Mouse (Mus musculus): ENCODE data around the gene Crybb2.

Crybb2 gene

DNA sequence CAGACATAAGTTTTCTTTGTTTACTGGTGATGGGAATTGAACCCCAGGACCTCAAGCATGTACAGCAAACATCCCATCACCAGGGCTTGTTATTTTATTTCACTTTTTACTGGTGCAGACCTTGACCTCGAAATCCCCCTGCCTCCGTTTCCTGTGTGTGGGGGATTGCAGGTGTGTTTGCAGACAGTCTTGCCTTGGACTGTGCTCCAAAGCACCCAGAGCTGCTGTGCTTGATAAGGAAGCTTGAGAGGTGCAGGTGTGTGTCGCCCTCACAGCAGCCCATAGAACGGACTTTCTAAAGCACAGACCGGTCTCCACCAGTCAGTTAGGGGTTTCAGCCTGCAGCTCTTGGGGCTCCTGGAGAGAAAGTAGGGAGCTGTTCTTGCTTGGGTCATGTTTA lies 43.2 kb downstream of the Crybb2 start:
- DNase-seq = no peak

- DNase-seq = peak; percentile 55
Measured at GRCm38 (mm10) chr5:113024154-113024764, 45.7 kb downstream of the Crybb2 start.

DNA sequence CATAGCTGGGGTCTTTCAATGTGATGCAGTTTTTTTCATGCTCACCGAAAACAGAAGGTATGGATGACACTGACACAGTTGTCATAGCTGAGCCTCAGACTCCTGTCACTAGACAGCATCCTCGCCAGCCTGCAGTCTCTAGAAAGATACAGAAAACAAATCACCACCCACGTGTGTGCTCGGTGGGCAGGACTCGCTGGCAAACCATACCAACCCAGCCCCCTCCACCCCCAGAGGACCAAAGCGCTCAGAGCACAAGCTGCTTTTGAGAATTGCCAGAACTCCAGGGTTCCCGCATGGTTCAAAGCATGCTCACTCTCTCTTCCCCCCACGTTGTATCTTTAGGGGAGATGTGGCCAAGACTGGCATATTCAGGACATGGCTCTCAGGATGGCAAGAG lies 51.7 kb downstream of the Crybb2 start:
- DNase-seq = no peak

DNA sequence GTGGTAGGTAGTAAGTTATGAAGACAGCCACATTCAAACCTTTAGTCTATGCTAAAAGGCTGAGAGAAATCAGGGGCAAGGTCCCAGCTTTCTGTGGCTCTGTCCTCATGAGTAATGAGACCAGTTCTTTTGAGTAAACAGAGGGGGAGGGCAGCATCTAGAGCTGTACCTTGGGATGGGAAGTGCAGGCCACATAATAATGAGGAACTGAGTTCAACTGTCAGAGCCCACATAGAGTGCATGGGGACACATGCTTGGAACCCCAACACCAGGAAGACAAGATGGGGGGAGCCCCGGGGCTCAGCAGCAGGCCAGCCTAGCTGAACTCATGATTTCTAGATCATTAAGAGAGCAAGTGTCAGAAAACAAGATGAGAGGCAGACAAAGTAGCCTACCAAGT lies 52.9 kb downstream of the Crybb2 start:
- DNase-seq = no peak

GRCm38 (mm10) chr5:113015236-113016061 lies 54.5 kb downstream of the Crybb2 start, which contains the start of gene Grk3:
Gene Grk3 (minus strand): TSS chr5:113015791.
- peak; percentile 77 for DNase-seq

GRCm38 (mm10) chr5:113014808-113015235 lies 55.1 kb downstream of the Crybb2 start:
- peak; percentile 51 for DNase-seq

DNA sequence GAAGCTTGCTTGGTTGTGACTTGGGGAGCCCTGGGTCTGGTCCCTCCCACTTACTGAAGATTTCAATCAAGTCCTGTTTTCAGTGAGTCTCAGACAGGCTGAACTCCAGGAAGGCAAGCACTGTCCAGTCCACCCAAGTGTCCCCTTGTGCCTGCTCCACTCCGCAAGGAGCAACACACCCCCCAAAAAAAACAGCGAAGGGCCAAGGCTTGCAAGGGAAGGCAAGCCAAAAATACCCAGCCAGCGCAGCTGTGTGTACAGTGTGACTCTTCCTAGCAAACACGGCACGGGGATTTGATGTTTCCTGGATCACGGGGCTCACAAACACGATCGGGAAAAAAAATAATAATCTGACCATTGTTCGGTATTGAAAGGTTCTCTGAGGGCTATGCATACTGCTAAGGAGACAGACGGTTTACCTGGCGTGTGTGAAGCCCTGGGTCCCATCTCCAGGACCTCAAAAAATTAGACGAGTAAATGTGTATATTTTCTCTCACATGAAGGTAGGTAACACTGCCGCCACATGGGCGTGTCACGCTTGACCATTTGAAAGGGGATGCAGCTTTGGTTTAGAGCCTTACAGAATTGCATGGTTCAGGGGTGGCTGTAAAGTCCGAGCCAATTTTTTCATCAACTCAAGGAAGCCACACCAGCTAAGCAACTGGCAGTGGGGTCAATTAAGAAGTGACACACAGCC lies 55.7 kb downstream of the Crybb2 start:
- no peak for DNase-seq

- DNase-seq = no peak
Measured at GRCm38 (mm10) chr5:113011926-113012325, 58.0 kb downstream of the Crybb2 start.

DNA sequence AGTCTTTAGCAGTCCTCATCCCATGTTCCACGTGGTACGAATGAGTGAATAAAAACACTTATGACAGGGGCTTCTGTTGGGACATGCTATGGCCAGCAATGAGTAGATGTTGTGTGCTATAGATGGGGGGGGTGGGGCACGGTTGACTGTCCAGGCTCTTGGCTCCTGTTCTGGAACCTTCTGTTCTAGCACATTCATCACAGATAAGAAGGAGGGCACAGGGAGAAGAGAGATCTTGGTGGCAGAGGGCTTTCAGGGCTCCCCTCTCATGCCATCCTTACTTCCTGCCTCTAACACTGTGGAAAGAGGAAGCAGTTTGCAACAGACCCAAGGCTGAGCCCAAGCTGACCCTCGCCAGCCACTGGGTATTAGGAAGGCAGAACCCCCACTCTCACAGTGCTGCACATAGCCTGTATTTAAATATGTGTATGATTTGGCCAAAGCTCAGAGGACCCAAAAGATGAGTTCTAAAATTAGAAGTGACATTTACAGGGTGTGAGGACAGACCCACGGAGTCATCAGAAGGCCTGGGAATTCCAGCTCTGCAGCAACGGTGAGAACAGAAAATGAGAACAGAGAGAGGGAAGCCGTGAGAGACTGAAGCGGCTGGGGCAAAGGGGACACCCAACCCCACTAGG lies 60.6 kb downstream of the Crybb2 start:
- no peak for DNase-seq

- DNase-seq = no peak
Measured at GRCm38 (mm10) chr5:113008496-113008895, 61.4 kb downstream of the Crybb2 start.

All from retina, postnatal 1 day (tissue).